In the genomic region with DNA sequence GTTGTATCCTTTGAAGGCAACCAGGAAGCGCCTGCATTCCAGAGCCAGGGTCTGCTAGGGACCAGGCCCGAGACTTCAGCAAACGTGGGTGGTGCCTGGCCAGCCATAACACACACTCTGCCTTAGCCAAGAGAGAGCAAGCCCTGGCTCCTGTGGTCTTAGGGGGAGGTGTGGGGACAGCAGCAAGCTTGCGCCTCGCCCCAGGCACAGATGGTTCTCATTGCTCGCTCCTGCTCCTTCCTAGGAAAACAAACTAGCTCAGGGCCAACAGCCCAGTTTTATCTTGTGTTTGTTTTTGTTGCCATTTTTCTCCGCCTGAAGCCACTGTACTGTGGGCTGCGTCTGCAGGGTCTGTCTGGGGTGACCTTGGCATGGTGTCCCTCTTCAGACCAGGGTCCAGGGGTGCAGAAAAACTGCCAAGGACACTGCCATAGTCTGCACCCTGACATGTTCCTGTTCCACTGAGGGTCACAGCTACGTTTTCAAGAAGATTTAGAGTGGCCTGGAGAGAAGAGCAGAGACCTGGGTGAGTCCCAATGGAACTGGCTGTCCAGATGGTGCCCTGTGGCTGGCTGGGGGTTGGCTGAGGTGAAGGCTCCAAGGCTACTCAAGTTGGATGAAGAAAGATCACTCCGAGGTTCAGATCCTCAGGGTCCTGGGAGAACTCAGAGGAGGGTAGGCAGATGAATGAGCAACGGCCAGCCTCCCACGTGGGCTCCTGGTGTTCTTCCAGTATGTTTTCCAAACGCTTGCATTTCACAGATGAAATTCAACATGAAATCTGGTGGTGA, we compare ENCODE assay signal across 7 mouse cellular contexts. TPM values are rescaled to one million over a fixed set of nuclear protein-coding genes. Genes with fewer than 3 reads are reported as not detected.
DNase-seq lines count a peak whose midpoint lies in the region; ATAC-seq and TF ChIP-seq lines count a peak whose summit lies in the region.

No protein-coding gene starts in this region.

- peak; percentile 87 to 93 for DNase-seq in cerebellum, adult 2 months
- peak; percentile 75 for DNase-seq in kidney, postnatal 14 days
- DNase-seq in mesoderm, embryonic 11.5 days (ENCODE audit: low read depth, low spot score): peak; percentile 70
- DNase-seq in testis, postnatal 14 days (ENCODE audit: low spot score): peak; percentile 86

- peak overlapping the region; percentile 78 for H3K4me3 ChIP-seq in cerebellum, adult 2 months (replicated peaks; ENCODE audit: insufficient read depth, low read depth, low read length)
- H3K4me3 ChIP-seq in heart, embryonic 15.5 days: peak overlapping the region; percentile 86

- no peaks in the 10 kb centered on the region for H3K27me3 ChIP-seq in cerebellum, adult 2 months (ENCODE audit: control insufficient read depth, insufficient read depth, low read length)
- H3K27me3 ChIP-seq in heart, embryonic 15.5 days: no peaks in the 10 kb centered on the region

- H3K4me1 ChIP-seq in cerebellum, adult 2 months (ENCODE audit: control insufficient read depth, insufficient read depth, low read length): peaks cover 59% of the 10 kb centered on the region
- peaks cover 64% of the 10 kb centered on the region for H3K4me1 ChIP-seq in heart, embryonic 15.5 days (replicated peaks)

- ATAC-seq in erythroblast, adult 5-6 weeks (replicated peaks; ENCODE audit: low FRiP score, poor library complexity, severe bottlenecking): 0 out of 2 replicates have a peak, but pooled peaks have one; percentile 9
- no peak; the same call in 1 of the 2 replicates for ATAC-seq in heart, embryonic 15.5 days (replicated peaks; ENCODE audit: insufficient number of reproducible peaks, insufficient read depth, low FRiP score, low read depth)
- ATAC-seq in granulocyte monocyte progenitor cell, adult 5-6 weeks (replicated peaks; ENCODE audit: poor library complexity, severe bottlenecking): no peak

- no peak for TF ChIP-seq CTCF in cerebellum, adult 2 months (IDR thresholded peaks at IDR 0.05; ENCODE audit: borderline replicate concordance, insufficient read depth, low read depth, low read length)

- H3K9me3 ChIP-seq in heart, embryonic 15.5 days (replicated peaks): no peaks in the 10 kb centered on the region

- no peaks in the 10 kb centered on the region for H3K36me3 ChIP-seq in heart, embryonic 15.5 days

- WGBS in cerebellum, adult 2 months: 6% methylated on average over 13 of the region's 13 CpGs
- WGBS in heart, embryonic 15.5 days: 42% methylated on average over 13 of the region's 13 CpGs

- TF ChIP-seq POLR2A in cerebellum, adult 2 months (IDR thresholded peaks at IDR 0.05; ENCODE audit: borderline replicate concordance, insufficient read depth, low read length): peak; percentile 66; the same call in 1 of the 2 replicates

- peak overlapping the region; percentile 96; the same call in 1 of the 2 replicates for H3K9ac ChIP-seq in heart, embryonic 15.5 days

- H3K27ac ChIP-seq in cerebellum, adult 2 months (ENCODE audit: insufficient read depth, low read length): peak overlapping the region; percentile 98
- peak overlapping the region; percentile 96 for H3K27ac ChIP-seq in heart, embryonic 15.5 days

- H3K4me2 ChIP-seq in heart, embryonic 15.5 days: peak overlapping the region; percentile 78

RNA-seq across cellular contexts. Expression of gene Gpsm1, which starts 0.8 kb away (rescaled TPM):
- polyA plus RNA-seq in cerebellum, adult 2 months (2012; rRNA removed): 126 and 137 TPM in 2 replicates
- 0.77 and 1.5 TPM in 2 replicates for total RNA-seq in erythroblast, adult 5-6 weeks (2015; ENCODE audit: low replicate concordance)
- 1.7 and 2.0 TPM in 2 replicates for total RNA-seq in erythroblast, adult 5-6 weeks (2017; ENCODE audit: low replicate concordance)
- polyA plus RNA-seq in heart, embryonic 15.5 days (2015; fragmentation: Nextera tagmentation; extraction: Ambion mirVana): 64.4 and 71.6 TPM in 2 replicates
- total RNA-seq in granulocyte monocyte progenitor cell, adult 5-6 weeks (2014; fragmentation: Nextera tagmentation): 7.0 and 16.3 TPM in 2 replicates
- 10.6 and 13.8 TPM in 2 replicates for total RNA-seq in granulocyte monocyte progenitor cell, adult 5-6 weeks (2017)

RNA-seq across cellular contexts. Expression of gene Ccdc187, which starts 20.1 kb away (rescaled TPM):
- polyA plus RNA-seq in cerebellum, adult 2 months (2012; rRNA removed): 2.7 and 3.0 TPM in 2 replicates
- not detected in 2 replicates for total RNA-seq in erythroblast, adult 5-6 weeks (2015; ENCODE audit: low replicate concordance)
- total RNA-seq in erythroblast, adult 5-6 weeks (2017; ENCODE audit: low replicate concordance): not detected in 2 replicates
- 0.08 and 0.15 TPM in 2 replicates for polyA plus RNA-seq in heart, embryonic 15.5 days (2015; fragmentation: Nextera tagmentation; extraction: Ambion mirVana)
- not detected in 2 replicates for total RNA-seq in granulocyte monocyte progenitor cell, adult 5-6 weeks (2014; fragmentation: Nextera tagmentation)
- total RNA-seq in granulocyte monocyte progenitor cell, adult 5-6 weeks (2017): not detected in 2 replicates

RNA-seq across cellular contexts. Expression of gene Dnlz, which starts 37.4 kb away (rescaled TPM):
- polyA plus RNA-seq in cerebellum, adult 2 months (2012; rRNA removed): 32.6 and 34.9 TPM in 2 replicates
- total RNA-seq in erythroblast, adult 5-6 weeks (2015; ENCODE audit: low replicate concordance): 2.7 TPM in 1 of 2 replicates, not detected in the other
- total RNA-seq in erythroblast, adult 5-6 weeks (2017; ENCODE audit: low replicate concordance): 1.1 and 2.0 TPM in 2 replicates
- 22.1 and 27.9 TPM in 2 replicates for polyA plus RNA-seq in heart, embryonic 15.5 days (2015; fragmentation: Nextera tagmentation; extraction: Ambion mirVana)
- 9.5 and 10.4 TPM in 2 replicates for total RNA-seq in granulocyte monocyte progenitor cell, adult 5-6 weeks (2014; fragmentation: Nextera tagmentation)
- total RNA-seq in granulocyte monocyte progenitor cell, adult 5-6 weeks (2017): 5.9 and 7.6 TPM in 2 replicates

RNA-seq across cellular contexts. Expression of gene Card9, which starts 46.2 kb away (rescaled TPM):
- polyA plus RNA-seq in cerebellum, adult 2 months (2012; rRNA removed): 5.7 and 6.2 TPM in 2 replicates
- 5.9 and 11.9 TPM in 2 replicates for total RNA-seq in erythroblast, adult 5-6 weeks (2015; ENCODE audit: low replicate concordance)
- total RNA-seq in erythroblast, adult 5-6 weeks (2017; ENCODE audit: low replicate concordance): 20.4 and 32.5 TPM in 2 replicates
- polyA plus RNA-seq in heart, embryonic 15.5 days (2015; fragmentation: Nextera tagmentation; extraction: Ambion mirVana): 0.60 and 1.7 TPM in 2 replicates
- total RNA-seq in granulocyte monocyte progenitor cell, adult 5-6 weeks (2014; fragmentation: Nextera tagmentation): 42.3 and 55.8 TPM in 2 replicates
- total RNA-seq in granulocyte monocyte progenitor cell, adult 5-6 weeks (2017): 121 and 122 TPM in 2 replicates
